Comparison of ENCODE assay signal across 12 mouse cellular contexts in genomic region chr6:90622758-90623455, GRCm38 (mm10). TPM values are rescaled to one million over a fixed set of nuclear protein-coding genes. Genes with fewer than 3 reads are reported as not detected.
DNase-seq lines count a peak whose midpoint lies in the region; ATAC-seq and TF ChIP-seq lines count a peak whose summit lies in the region.
"Had no signal": no experiment of that assay in that cellular context is flagged by ENCODE, and none has a peak within 500 bp of the region (broad histone marks: within the 10 kb centered on the region; RNA-seq: fewer than 3 reads in every experiment).

No protein-coding gene starts in this region.

- DNase-seq in heart, adult 2 months, result no peak
- DNase-seq in heart, adult 9 months (ENCODE audit: low spot score in 2 of 2), result no peak
- DNase-seq in spleen, adult 12 weeks (ENCODE audit: low spot score), result peak; percentile 40
- no peak for DNase-seq in spleen, adult 18-20 months
- DNase-seq in liver, embryonic 14.5 days (ENCODE audit: low read depth in 3 of 3, low spot score in 3 of 3), result peak; percentile 82 to 83 (median 82)
- peak; percentile 36 for DNase-seq in yolk sac, embryonic 10.5 days (ENCODE audit: low spot score)
- no peak for DNase-seq in adipocyte (ENCODE audit: low spot score)
- DNase-seq: adrenal gland, postnatal 36 days; kidney, postnatal 14 days had no signal

- WGBS in heart, adult 2 months, result 44% methylated on average over 11 of the region's 11 CpGs
- 11% methylated on average over 11 of the region's 11 CpGs for WGBS in liver, embryonic 14.5 days (ENCODE audit: insufficient replicate concordance)
- WGBS in kidney, embryonic 14.5 days, result 47% methylated on average over 11 of the region's 11 CpGs

- peak overlapping the region; percentile 31 for H3K27ac ChIP-seq in heart, adult 2 months
- H3K27ac ChIP-seq in liver, embryonic 14.5 days, result peak overlapping the region; percentile 97
- H3K27ac ChIP-seq in kidney, embryonic 14.5 days (ENCODE audit: low read depth, low read length), result no peak overlapping the region; the same call in 1 of the 2 replicates
- H3K27ac ChIP-seq: embryonic facial prominence, embryonic 13.5 days; macrophage had no signal

- peaks cover 11% of the 10 kb centered on the region for H3K4me1 ChIP-seq in heart, adult 2 months (ENCODE audit: control insufficient read depth, insufficient read depth, low read length)
- peaks cover 67 to 70% of the 10 kb centered on the region in 2 experiments for H3K4me1 ChIP-seq in liver, embryonic 14.5 days (replicated peaks; ENCODE audit: control insufficient read depth in 2 of 2, insufficient read depth in 2 of 2, low read length in 1 of 2)
- peaks cover 51% of the 10 kb centered on the region for H3K4me1 ChIP-seq in kidney, embryonic 14.5 days (ENCODE audit: control insufficient read depth, insufficient read depth, low read length)

- TF ChIP-seq POLR2A in heart, adult 2 months (IDR thresholded peaks at IDR 0.05; ENCODE audit: insufficient read depth, low read depth, low read length), result no peak

- no peak for TF ChIP-seq CTCF in heart, adult 2 months (IDR thresholded peaks at IDR 0.05)
- 0 out of 2 replicates have a peak, but pooled peaks have one; percentile 20 for TF ChIP-seq CTCF in liver, embryonic 14.5 days (IDR thresholded peaks at IDR 0.05; ENCODE audit: low read depth)

- TF ChIP-seq EP300 in heart, adult 2 months (IDR thresholded peaks at IDR 0.05; ENCODE audit: insufficient read depth, low read depth, low read length), result no peak
- TF ChIP-seq EP300 in liver, embryonic 14.5 days (IDR thresholded peaks at IDR 0.05; ENCODE audit: low read depth), result peak; percentile 91

- H3K4me3 ChIP-seq in heart, adult 2 months, result no peak overlapping the region
- H3K4me3 ChIP-seq in liver, embryonic 14.5 days (ENCODE audit: insufficient read depth in 1 of 2, low read depth in 2 of 2, low read length in 2 of 2), result peak overlapping the region; percentile 54 to 59
- H3K4me3 ChIP-seq in kidney, embryonic 14.5 days (ENCODE audit: low read length), result no peak overlapping the region
- H3K4me3 ChIP-seq: embryonic facial prominence, embryonic 13.5 days had no signal

- H3K4me2 ChIP-seq in liver, embryonic 14.5 days (ENCODE audit: low read depth), result peak overlapping the region; percentile 92
- no peak overlapping the region for H3K4me2 ChIP-seq in kidney, embryonic 14.5 days (replicated peaks; ENCODE audit: low read depth, low read length)
- H3K4me2 ChIP-seq: embryonic facial prominence, embryonic 13.5 days had no signal

- H3K36me3 ChIP-seq in heart, adult 2 months (ENCODE audit: control insufficient read depth, insufficient read depth, low read length), result no peaks in the 10 kb centered on the region
- H3K36me3 ChIP-seq in liver, embryonic 14.5 days (replicated peaks; ENCODE audit: control insufficient read depth, insufficient read depth, low read depth), result peaks cover 30% of the 10 kb centered on the region
- no peaks in the 10 kb centered on the region; the same call in 1 of the 2 replicates for H3K36me3 ChIP-seq in kidney, embryonic 14.5 days (ENCODE audit: control insufficient read depth, insufficient read depth, low read length)
- H3K36me3 ChIP-seq: embryonic facial prominence, embryonic 13.5 days had no signal

- H3K79me2 ChIP-seq in heart, adult 2 months (replicated peaks; ENCODE audit: control insufficient read depth, insufficient read depth, low read length), result no peaks in the 10 kb centered on the region

- no peaks in the 10 kb centered on the region for H3K27me3 ChIP-seq in heart, adult 2 months (ENCODE audit: control insufficient read depth, insufficient read depth, low read length)
- no peaks in the 10 kb centered on the region for H3K27me3 ChIP-seq in liver, embryonic 14.5 days (ENCODE audit: control insufficient read depth, insufficient read depth, low read length)
- no peaks in the 10 kb centered on the region for H3K27me3 ChIP-seq in kidney, embryonic 14.5 days (ENCODE audit: control insufficient read depth, insufficient read depth, low read length)
- H3K27me3 ChIP-seq: embryonic facial prominence, embryonic 13.5 days had no signal

- H3K9me3 ChIP-seq in liver, embryonic 14.5 days (ENCODE audit: control insufficient read depth, low read length), result no peaks in the 10 kb centered on the region
- H3K9me3 ChIP-seq in kidney, embryonic 14.5 days (ENCODE audit: control insufficient read depth, low read length), result no peaks in the 10 kb centered on the region
- H3K9me3 ChIP-seq: embryonic facial prominence, embryonic 13.5 days had no signal

- intact Hi-C loops in heart, adult 2 months (cut with DNase I), result loop anchor here (10.0 kb wide), 1 partner anchor 192 kb away; no protein-coding TSS in a partner anchor

- H3K9ac ChIP-seq in heart, adult 2 months (ENCODE audit: low read depth, low read length), result no peak overlapping the region
- peak overlapping the region; percentile 65 for H3K9ac ChIP-seq in liver, embryonic 14.5 days (replicated peaks)
- no peak overlapping the region for H3K9ac ChIP-seq in kidney, embryonic 14.5 days (ENCODE audit: low read depth, low read length)
- H3K9ac ChIP-seq: embryonic facial prominence, embryonic 13.5 days had no signal

- ATAC-seq in liver, embryonic 14.5 days (ENCODE audit: insufficient read depth), result peak; percentile 89
- no peak for ATAC-seq in kidney, embryonic 14.5 days (ENCODE audit: low FRiP score, low TSS enrichment)

RNA-seq across cellular contexts. Expression of gene Slc41a3, which starts 18.4 kb away (rescaled TPM):
- 100 to 1,000 TPM in 1 of 2 experiments, 10 to 100 TPM in 1; 91.9 to 139 TPM for total RNA-seq in heart, adult 2 months (2021)
- polyA plus RNA-seq in heart, adult 2 months (2012; rRNA removed), result 100 and 128 TPM in 2 replicates
- 23.5 and 25.3 TPM in 2 replicates for polyA plus RNA-seq in liver, embryonic 14.5 days (2012; rRNA removed)
- polyA plus RNA-seq in liver, embryonic 14.5 days (2014; fragmentation: Nextera tagmentation; extraction: Ambion mirVana), result 27.6 and 30.6 TPM in 2 replicates
- polyA plus RNA-seq in kidney, embryonic 14.5 days (2014; fragmentation: Nextera tagmentation; extraction: Ambion mirVana), result 4.2 and 7.2 TPM in 2 replicates

Comparison
In these comparisons a context has a peak if more than half of its experiments do, and no peak if none do; other contexts are left out.
1. DNase-seq: peak in spleen, adult 12 weeks (single experiment), liver, embryonic 14.5 days (3 of 3) and yolk sac, embryonic 10.5 days (single experiment); none in heart, adult 2 months (0 of 2), heart, adult 9 months (0 of 2), spleen, adult 18-20 months (0 of 2) and adipocyte (single experiment).
2. H3K4me3 ChIP-seq: peak in liver, embryonic 14.5 days (2 of 2); none in heart, adult 2 months (single experiment) and kidney, embryonic 14.5 days (single experiment).